Mouse (Mus musculus): ENCODE data around the gene Ift172. TPM values are rescaled to one million over a fixed set of nuclear protein-coding genes. Genes with fewer than 3 reads are reported as not detected.
A peak's percentile ranks its signal among the peaks of the same experiment; 100 is the strongest.

The Ift172 gene
- polyA plus RNA-seq, 1 experiment from 2014 or later, result 39.5 TPM

GRCm38 (mm10) chr5:31295606-31296141, 4.8 kb upstream of the Ift172 start, which contains the start of gene Fndc4:
Fndc4 (minus strand) TSS chr5:31296080.
- Histone ChIP-seq H3K9ac (peak within 1 kb of the TSS; percentile 94), H3K4me2 (replicated peaks) (peak within 1 kb of the TSS; percentile 81), H3K36me3 (peaks cover 16% of the 10 kb centered on the region), H3K27me3 (no peaks in the 10 kb centered on the region), H3K4me3 (replicated peaks) (peak within 1 kb of the TSS; percentile 85), H3K27ac (replicated peaks) (peak within 1 kb of the TSS; percentile 74), H3K4me1 (peaks cover 20% of the 10 kb centered on the region), H3K9me3 (replicated peaks) (no peaks in the 10 kb centered on the region)
- WGBS, result 3% methylated on average over 41 of the region's 46 CpGs
- ATAC-seq (ENCODE audit: insufficient number of reproducible peaks, low FRiP score, low TSS enrichment, low read depth), result peak; percentile 71

GRCm38 (mm10) chr5:31294964-31295605, 4.2 kb upstream of the Ift172 start:
- 3% methylated on average over 29 of the region's 29 CpGs for WGBS
- Histone ChIP-seq H3K9ac (peak overlapping the region; percentile 94), H3K27ac (replicated peaks) (peak overlapping the region; percentile 74), H3K4me1 (peaks cover 23% of the 10 kb centered on the region), H3K9me3 (replicated peaks) (no peaks in the 10 kb centered on the region), H3K36me3 (peaks cover 16% of the 10 kb centered on the region), H3K27me3 (no peaks in the 10 kb centered on the region), H3K4me3 (replicated peaks) (peak overlapping the region; percentile 85), H3K4me2 (replicated peaks) (peak overlapping the region; percentile 81)
- peak; percentile 3; the same call in 1 of the 2 replicates for ATAC-seq (ENCODE audit: insufficient number of reproducible peaks, low FRiP score, low TSS enrichment, low read depth)

- Histone ChIP-seq H3K27me3 (no peaks in the 10 kb centered on the region), H3K4me3 (replicated peaks) (peak overlapping the region; percentile 65), H3K9ac (peak overlapping the region; percentile 35), H3K36me3 (peaks cover 28% of the 10 kb centered on the region), H3K9me3 (replicated peaks) (no peaks in the 10 kb centered on the region), H3K27ac (replicated peaks) (peak overlapping the region; percentile 94), H3K4me1 (peaks cover 29% of the 10 kb centered on the region), H3K4me2 (replicated peaks) (peak overlapping the region; percentile 71)
- 2% methylated on average over 9 of the region's 9 CpGs for WGBS
- no peak for ATAC-seq (ENCODE audit: insufficient number of reproducible peaks, low FRiP score, low TSS enrichment, low read depth)
Observed at GRCm38 (mm10) chr5:31291361-31291688, 409 bp upstream of the Ift172 start.

GRCm38 (mm10) chr5:31289626-31290230, 1.2 kb downstream of the Ift172 start:
- Histone ChIP-seq H3K4me3 (replicated peaks) (peak overlapping the region; percentile 65), H3K4me1 (peaks cover 24% of the 10 kb centered on the region), H3K36me3 (peaks cover 43% of the 10 kb centered on the region), H3K9ac (0 out of 2 replicates have a peak overlapping the region, but pooled peaks have one; percentile 55), H3K4me2 (replicated peaks) (peak overlapping the region; percentile 71), H3K27ac (replicated peaks) (no peak overlapping the region), H3K9me3 (replicated peaks) (no peaks in the 10 kb centered on the region), H3K27me3 (no peaks in the 10 kb centered on the region)
- WGBS, result 71% methylated on average over 3 of the region's 3 CpGs
- ATAC-seq (ENCODE audit: insufficient number of reproducible peaks, low FRiP score, low TSS enrichment, low read depth), result no peak

- 76% methylated on average over 3 of the region's 3 CpGs for WGBS
Observed at GRCm38 (mm10) chr5:31288655-31289054, 2.3 kb downstream of the Ift172 start.

GRCm38 (mm10) chr5:31288225-31288624, 2.7 kb downstream of the Ift172 start:
- 72% methylated on average over 4 of the region's 4 CpGs for WGBS
- H3K4me1 ChIP-seq, result peaks cover 16% of the 10 kb centered on the region
- no peaks in the 10 kb centered on the region for H3K27me3 ChIP-seq
- no peak overlapping the region for H3K27ac ChIP-seq (replicated peaks)
- H3K9me3 ChIP-seq (replicated peaks), result no peaks in the 10 kb centered on the region
- H3K4me2 ChIP-seq (replicated peaks), result no peak overlapping the region
- H3K9ac ChIP-seq, result no peak overlapping the region
- no peak for ATAC-seq (ENCODE audit: insufficient number of reproducible peaks, low FRiP score, low TSS enrichment, low read depth)
- H3K36me3 ChIP-seq, result peaks cover 52% of the 10 kb centered on the region
- H3K4me3 ChIP-seq (replicated peaks), result no peak overlapping the region

More at GRCm38 (mm10) chr5:31288655-31289054, 2.3 kb downstream of the Ift172 start:
- H3K9me3 ChIP-seq (replicated peaks), result no peaks in the 10 kb centered on the region
- no peak overlapping the region for H3K27ac ChIP-seq (replicated peaks)
- H3K27me3 ChIP-seq, result no peaks in the 10 kb centered on the region
- H3K4me2 ChIP-seq (replicated peaks), result no peak overlapping the region
- H3K36me3 ChIP-seq, result peaks cover 52% of the 10 kb centered on the region
- H3K4me1 ChIP-seq, result peaks cover 16% of the 10 kb centered on the region
- H3K4me3 ChIP-seq (replicated peaks), result no peak overlapping the region
- no peak for ATAC-seq (ENCODE audit: insufficient number of reproducible peaks, low FRiP score, low TSS enrichment, low read depth)
- no peak overlapping the region for H3K9ac ChIP-seq

- H3K9ac ChIP-seq, result no peak overlapping the region
- no peak overlapping the region for H3K4me2 ChIP-seq (replicated peaks)
- no peak overlapping the region for H3K27ac ChIP-seq (replicated peaks)
- no peaks in the 10 kb centered on the region for H3K27me3 ChIP-seq
- no peak for ATAC-seq (ENCODE audit: insufficient number of reproducible peaks, low FRiP score, low TSS enrichment, low read depth)
- H3K4me1 ChIP-seq, result no peaks in the 10 kb centered on the region
- H3K9me3 ChIP-seq (replicated peaks), result no peaks in the 10 kb centered on the region
- H3K36me3 ChIP-seq, result peaks cover 91% of the 10 kb centered on the region
- H3K4me3 ChIP-seq (replicated peaks), result no peak overlapping the region
- WGBS, result 83% methylated on average over 20 of the region's 20 CpGs
Observed at GRCm38 (mm10) chr5:31279245-31279988, 11.5 kb downstream of the Ift172 start.

GRCm38 (mm10) chr5:31273018-31273417, 17.9 kb downstream of the Ift172 start:
- no peak overlapping the region for H3K9ac ChIP-seq
- WGBS, result 85% methylated on average over 6 of the region's 6 CpGs
- H3K27ac ChIP-seq (replicated peaks), result no peak overlapping the region
- peaks cover 84% of the 10 kb centered on the region for H3K36me3 ChIP-seq
- no peaks in the 10 kb centered on the region for H3K27me3 ChIP-seq
- no peaks in the 10 kb centered on the region for H3K9me3 ChIP-seq (replicated peaks)
- no peak for ATAC-seq (ENCODE audit: insufficient number of reproducible peaks, low FRiP score, low TSS enrichment, low read depth)
- no peak overlapping the region for H3K4me3 ChIP-seq (replicated peaks)
- no peaks in the 10 kb centered on the region for H3K4me1 ChIP-seq
- no peak overlapping the region for H3K4me2 ChIP-seq (replicated peaks)

GRCm38 (mm10) chr5:31267686-31268085, 23.2 kb downstream of the Ift172 start:
- no peak overlapping the region for H3K27ac ChIP-seq (replicated peaks)
- H3K27me3 ChIP-seq, result no peaks in the 10 kb centered on the region
- H3K4me1 ChIP-seq, result no peaks in the 10 kb centered on the region
- H3K9me3 ChIP-seq (replicated peaks), result no peaks in the 10 kb centered on the region
- ATAC-seq (ENCODE audit: insufficient number of reproducible peaks, low FRiP score, low TSS enrichment, low read depth), result no peak
- no peak overlapping the region for H3K4me2 ChIP-seq (replicated peaks)
- WGBS, result 83% methylated on average over 6 of the region's 6 CpGs
- H3K36me3 ChIP-seq, result peaks cover 89% of the 10 kb centered on the region
- no peak overlapping the region for H3K4me3 ChIP-seq (replicated peaks)
- no peak overlapping the region for H3K9ac ChIP-seq

GRCm38 (mm10) chr5:31266101-31266500, 24.8 kb downstream of the Ift172 start:
- H3K4me2 ChIP-seq (replicated peaks), result no peak overlapping the region
- no peak for ATAC-seq (ENCODE audit: insufficient number of reproducible peaks, low FRiP score, low TSS enrichment, low read depth)

GRCm38 (mm10) chr5:31257616-31258015, 33.3 kb downstream of the Ift172 start:
- no peaks in the 10 kb centered on the region for H3K27me3 ChIP-seq
- H3K27ac ChIP-seq (replicated peaks), result no peak overlapping the region
- H3K9me3 ChIP-seq (replicated peaks), result no peaks in the 10 kb centered on the region
- H3K36me3 ChIP-seq, result peaks cover 84% of the 10 kb centered on the region
- H3K4me1 ChIP-seq, result peaks cover 16% of the 10 kb centered on the region
- ATAC-seq (ENCODE audit: insufficient number of reproducible peaks, low FRiP score, low TSS enrichment, low read depth), result no peak
- H3K4me3 ChIP-seq (replicated peaks), result no peak overlapping the region
- no peak overlapping the region for H3K4me2 ChIP-seq (replicated peaks)
- no peak overlapping the region for H3K9ac ChIP-seq
- WGBS, result 72% methylated on average over 11 of the region's 11 CpGs

More at GRCm38 (mm10) chr5:31266101-31266500, 24.8 kb downstream of the Ift172 start:
- no peaks in the 10 kb centered on the region for H3K27me3 ChIP-seq
- 88% methylated on average over 7 of the region's 7 CpGs for WGBS
- no peak overlapping the region for H3K9ac ChIP-seq
- H3K27ac ChIP-seq (replicated peaks), result no peak overlapping the region
- no peak overlapping the region for H3K4me3 ChIP-seq (replicated peaks)
- H3K36me3 ChIP-seq, result peaks cover 95% of the 10 kb centered on the region
- no peaks in the 10 kb centered on the region for H3K4me1 ChIP-seq
- no peaks in the 10 kb centered on the region for H3K9me3 ChIP-seq (replicated peaks)

Measured in embryonic facial prominence, embryonic 15.5 days (tissue).